Mouse (Mus musculus): ENCODE data around the gene Vmn1r203. TPM values are rescaled to one million over a fixed set of nuclear protein-coding genes. Genes with fewer than 3 reads are reported as not detected.

Vmn1r203 gene
- polyA plus RNA-seq (2012; rRNA removed) = not detected in 2 replicates

GRCm38 (mm10) chr13:22517814-22518213, at the start of gene Vmn1r203:
TSS of gene Vmn1r203 (plus strand) at chr13:22518114.

DNA sequence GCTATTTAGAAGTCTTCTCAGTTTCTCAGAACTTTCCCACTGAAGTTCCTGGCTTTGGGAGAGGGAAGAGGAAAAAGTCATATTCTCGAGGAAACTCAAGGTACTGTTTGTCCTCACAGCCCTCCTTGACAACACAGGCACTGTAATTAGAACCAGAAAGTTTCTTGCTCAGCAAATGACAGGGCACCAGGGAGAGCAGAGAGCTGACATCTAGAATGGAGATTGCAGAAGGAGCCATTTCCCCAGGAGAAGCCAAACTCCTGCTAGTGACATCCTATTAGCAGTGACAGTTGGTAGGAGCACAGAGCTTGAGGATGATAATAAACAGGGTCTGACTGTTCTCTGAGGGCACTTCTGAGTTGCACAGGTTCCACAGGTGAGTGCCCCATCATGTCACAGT, 46.3 kb upstream of the Vmn1r203 start, which contains the start of gene Vmn1r201:
Gene Vmn1r201, plus strand, starts transcription at position 301 of the 400 bp plus-strand sequence.

GRCm38 (mm10) chr13:22505281-22505680, 12.6 kb upstream of the Vmn1r203 start, which contains the start of gene Vmn1r202:
TSS of gene Vmn1r202 (minus strand) at chr13:22505381.

GRCm38 (mm10) chr13:22552898-22553297, 35.0 kb downstream of the Vmn1r203 start, which contains the start of gene Vmn1r204:
TSS of gene Vmn1r204 (plus strand) at chr13:22553198.

Other genes with a start within 250 kb of the Vmn1r203 start
- not detected in 2 replicates for gene Vmn1r195, start 247.6 kb upstream of the Vmn1r203 start, polyA plus RNA-seq (2012; rRNA removed)
- not detected in 2 replicates for gene Vmn1r196, start 228.2 kb upstream of the Vmn1r203 start, polyA plus RNA-seq (2012; rRNA removed)
- not detected in 2 replicates for gene Vmn1r197, start 193.5 kb upstream of the Vmn1r203 start, polyA plus RNA-seq (2012; rRNA removed)
- gene Vmn1r198, start 167.8 kb upstream of the Vmn1r203 start, polyA plus RNA-seq (2012; rRNA removed) = not detected in 2 replicates
- not detected in 2 replicates for gene Vmn1r199, start 138.3 kb upstream of the Vmn1r203 start, polyA plus RNA-seq (2012; rRNA removed)
- not detected in 2 replicates for gene Vmn1r200, start 127.7 kb upstream of the Vmn1r203 start, polyA plus RNA-seq (2012; rRNA removed)
- gene Vmn1r201, start 46.2 kb upstream of the Vmn1r203 start, polyA plus RNA-seq (2012; rRNA removed) = not detected in 2 replicates
- 0.01 TPM in 2 replicates for gene Vmn1r202, start 12.7 kb upstream of the Vmn1r203 start, polyA plus RNA-seq (2012; rRNA removed)
- not detected in 2 replicates for gene Vmn1r204, start 35.1 kb downstream of the Vmn1r203 start, polyA plus RNA-seq (2012; rRNA removed)
- gene Vmn1r205, start 74.9 kb downstream of the Vmn1r203 start, polyA plus RNA-seq (2012; rRNA removed) = not detected in 2 replicates
- gene Vmn1r206, start 106.1 kb downstream of the Vmn1r203 start, polyA plus RNA-seq (2012; rRNA removed) = not detected in 2 replicates
- not detected in 2 replicates for gene Vmn1r207-ps, start 211.5 kb downstream of the Vmn1r203 start, polyA plus RNA-seq (2012; rRNA removed)

All from central nervous system, embryonic 14 days (tissue).